Mouse (Mus musculus) embryonic facial prominence, embryonic 11.5 days (tissue): ENCODE measurements around the gene Uspl1. TPM values are rescaled to one million over a fixed set of nuclear protein-coding genes. Genes with fewer than 3 reads are reported as not detected.

Experiments used
- ATAC-seq: fragments of 200-750 bp; cut with Nextera tagmentation; replicated peaks from 2 replicates; pipeline ENCODE4 v1.8.0; 2017; ENCODE audit warnings: low read depth; ENCODE audit not compliant: insufficient number of reproducible peaks, low FRiP score, low TSS enrichment
- DNase-seq: peaks from one replicate; pipeline ENCODE4 v3.0.0-alpha.2; 2015; ENCODE audit warnings: low spot score
- H3K27ac ChIP-seq: fragments of 300-500 bp; sonication (generic); replicated peaks from 2 replicates; pipeline ENCODE4 v1.5.1; 2014; ENCODE audit warnings: mild to moderate bottlenecking, low read depth, low read length, control low read depth
- H3K27me3 ChIP-seq: fragments of 300-500 bp; sonication (generic); 2 replicates; pipeline ENCODE4 v1.6.1; 2014; ENCODE audit warnings: mild to moderate bottlenecking, low read length, moderate library complexity, mixed read lengths; ENCODE audit not compliant: control insufficient read depth, insufficient read depth
- H3K36me3 ChIP-seq: fragments of 300-500 bp; sonication (generic); replicated peaks from 2 replicates; pipeline ENCODE4 v1.6.1; 2014; ENCODE audit warnings: low read depth, mild to moderate bottlenecking, low read length, moderate library complexity, mixed read lengths; ENCODE audit not compliant: control insufficient read depth, insufficient read depth
- H3K4me1 ChIP-seq: fragments of 300-500 bp; sonication (generic); 2 replicates; pipeline ENCODE4 v1.6.1; 2014; ENCODE audit warnings: low read length, mixed read lengths; ENCODE audit not compliant: control insufficient read depth, insufficient read depth
- H3K4me2 ChIP-seq: fragments of 300-500 bp; sonication (generic); 2 replicates; pipeline ENCODE4 v1.6.1; 2014; ENCODE audit warnings: low read depth, mild to moderate bottlenecking, control low read depth, low read length, moderate library complexity
- H3K4me3 ChIP-seq: fragments of 300-500 bp; sonication (generic); 2 replicates; pipeline ENCODE4 v1.5.1; 2014; ENCODE audit warnings: low read depth, low read length, control low read depth
- H3K9ac ChIP-seq: fragments of 300-500 bp; sonication (generic); replicated peaks from 2 replicates; pipeline ENCODE4 v1.6.1; 2014; ENCODE audit warnings: mild to moderate bottlenecking, control low read depth, low read length
- H3K9me3 ChIP-seq: fragments of 300-500 bp; sonication (generic); replicated peaks from 2 replicates; pipeline ENCODE4 v1.6.1; 2016; ENCODE audit warnings: mild to moderate bottlenecking, low read length, inconsistent platforms, mixed read lengths; ENCODE audit not compliant: control insufficient read depth
- WGBS: fragments of 180-500 bp; shearing (Covaris S2); extraction: QIAGEN DNeasy Blood & Tissue Kit; methylation state at CpG from one replicate; pipeline ENCODE4 v1.1.7; 2014; 5-methylcytosine and 5-hydroxymethylcytosine counted together
- polyA plus RNA-seq: library from polyadenylated mRNA; unstranded; fragments of >200 nt; fragmentation: Nextera tagmentation; extraction: Ambion mirVana; gene quantifications from 2 replicates; pipeline ENCODE4 v1.2.1, GENCODE M21; 2014

Gene Uspl1
- polyA plus RNA-seq, 1 experiment from 2014 or later: 82.1 TPM

DNA sequence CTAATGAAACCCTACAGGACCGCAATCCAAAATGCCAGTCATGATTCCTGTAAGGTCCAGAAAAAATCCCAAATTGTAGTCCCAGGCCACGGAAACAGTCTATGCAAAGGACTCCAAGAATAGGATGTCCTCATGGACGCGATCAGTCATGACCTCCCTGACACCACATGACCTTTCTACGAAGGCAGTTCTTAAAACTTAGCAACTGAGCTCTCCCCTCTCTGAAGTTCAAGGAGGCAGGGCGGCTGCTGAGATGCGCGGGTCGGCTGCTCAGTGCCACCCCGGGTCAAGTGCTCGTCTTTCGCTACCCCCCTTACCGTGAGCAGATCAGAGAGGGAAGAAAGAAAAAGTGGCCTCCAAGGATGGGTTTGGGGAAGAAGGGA is 438 bp upstream of the Uspl1 start:
- peak overlapping the region; percentile 66 for H3K27ac ChIP-seq
- peak overlapping the region; percentile 79 for H3K4me3 ChIP-seq
- no peaks in the 10 kb centered on the region for H3K4me1 ChIP-seq
- DNase-seq (no peak), ATAC-seq (no peak)
- H3K9ac ChIP-seq: peak overlapping the region; percentile 63
- H3K36me3 ChIP-seq: no peaks in the 10 kb centered on the region
- no peaks in the 10 kb centered on the region for H3K9me3 ChIP-seq
- WGBS: under 1% methylated on average over 13 of the region's 13 CpGs
- peak overlapping the region; percentile 56 for H3K4me2 ChIP-seq
- H3K27me3 ChIP-seq: no peaks in the 10 kb centered on the region

GRCm38 (mm10) chr5:149184844-149185186 is 665 bp downstream of the Uspl1 start:
- ATAC-seq (no peak), DNase-seq (no peak)
- H3K4me1 ChIP-seq: no peaks in the 10 kb centered on the region
- H3K4me2 ChIP-seq: peak overlapping the region; percentile 52
- no peaks in the 10 kb centered on the region for H3K27me3 ChIP-seq
- no peaks in the 10 kb centered on the region for H3K9me3 ChIP-seq
- peak overlapping the region; percentile 84 for H3K9ac ChIP-seq
- peak overlapping the region; percentile 79 for H3K4me3 ChIP-seq
- peak overlapping the region; percentile 47 for H3K27ac ChIP-seq
- no peaks in the 10 kb centered on the region; the same call in 1 of the 2 replicates for H3K36me3 ChIP-seq
- WGBS: 0% methylated on average over 20 of the region's 20 CpGs

- H3K27ac ChIP-seq: no peak overlapping the region
- no peaks in the 10 kb centered on the region for H3K9me3 ChIP-seq
- 76% methylated on average over 3 of the region's 3 CpGs for WGBS
- H3K4me2 ChIP-seq: peak overlapping the region; percentile 52
- no peaks in the 10 kb centered on the region for H3K27me3 ChIP-seq
- DNase-seq: no peak
- H3K36me3 ChIP-seq: no peaks in the 10 kb centered on the region; the same call in 1 of the 2 replicates
- no peaks in the 10 kb centered on the region for H3K4me1 ChIP-seq
- H3K9ac ChIP-seq: no peak overlapping the region
- ATAC-seq: no peak
- H3K4me3 ChIP-seq: peak overlapping the region; percentile 79
These were observed 1.7 kb downstream of the Uspl1 start for GRCm38 (mm10) chr5:149185806-149186205.

DNA sequence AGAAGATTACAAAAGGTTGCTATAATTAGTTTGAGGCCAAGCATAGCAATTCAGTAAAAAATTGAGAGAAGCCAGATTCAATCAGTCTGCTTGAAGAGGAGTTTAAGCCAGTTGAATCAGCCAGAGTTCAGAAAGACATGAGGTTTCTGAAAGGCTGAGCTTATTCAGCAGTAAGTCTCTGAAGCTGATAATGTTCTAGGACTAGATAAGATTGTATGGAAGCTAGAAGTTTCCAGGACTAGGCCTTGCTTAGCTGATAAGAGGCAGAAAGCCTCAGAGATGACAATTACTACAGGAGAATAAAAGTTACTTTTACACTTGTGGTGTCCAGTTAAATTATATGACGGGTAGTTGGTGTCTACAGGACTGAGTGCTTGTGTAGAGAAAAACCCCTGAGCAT is 6.0 kb downstream of the Uspl1 start:
- Histone ChIP-seq H3K4me2 (no peak overlapping the region), H3K27me3 (no peaks in the 10 kb centered on the region), H3K36me3 (peaks cover 3% of the 10 kb centered on the region), H3K9me3 (no peaks in the 10 kb centered on the region), H3K9ac (no peak overlapping the region), H3K4me3 (no peak overlapping the region), H3K27ac (no peak overlapping the region), H3K4me1 (no peaks in the 10 kb centered on the region)
- WGBS: 83% methylated on average over 1 of the region's 1 CpGs
- ATAC-seq (no peak), DNase-seq (no peak)

- no peak for ATAC-seq
- Histone ChIP-seq H3K27ac (no peak overlapping the region), H3K4me1 (no peaks in the 10 kb centered on the region), H3K36me3 (peaks cover 3% of the 10 kb centered on the region; the same call in 1 of the 2 replicates), H3K4me3 (no peak overlapping the region), H3K27me3 (no peaks in the 10 kb centered on the region), H3K9ac (no peak overlapping the region), H3K4me2 (no peak overlapping the region), H3K9me3 (no peaks in the 10 kb centered on the region)
- no peak for DNase-seq
- 3% methylated on average over 1 of the region's 1 CpGs for WGBS
These were observed 12.5 kb downstream of the Uspl1 start for GRCm38 (mm10) chr5:149196611-149197010.

DNA sequence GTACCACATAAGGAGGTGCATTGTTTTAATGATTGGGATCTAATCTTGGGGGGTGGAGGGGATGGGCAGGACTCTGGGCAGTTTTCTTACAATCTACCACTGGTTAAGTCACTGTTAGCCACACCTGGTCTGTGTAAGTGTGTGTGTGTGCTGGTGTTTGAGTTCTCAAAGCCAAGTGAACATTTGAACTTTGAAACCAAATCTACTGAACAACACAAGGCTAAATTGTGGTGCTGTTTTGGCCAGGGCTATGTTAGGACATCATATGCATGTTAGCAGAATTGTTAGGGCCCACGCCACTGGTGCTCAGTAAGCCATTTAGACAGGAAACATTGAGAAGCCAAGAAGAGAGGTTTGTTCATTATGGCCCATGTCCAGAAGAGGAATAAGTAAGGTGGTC is 14.6 kb downstream of the Uspl1 start:
- ATAC-seq: no peak
- no peak overlapping the region for H3K4me3 ChIP-seq
- no peak for DNase-seq
- no peak overlapping the region for H3K4me2 ChIP-seq
- WGBS: 92% methylated on average over 1 of the region's 1 CpGs
- H3K27me3 ChIP-seq: no peaks in the 10 kb centered on the region
- no peaks in the 10 kb centered on the region for H3K4me1 ChIP-seq
- peaks cover 8% of the 10 kb centered on the region for H3K36me3 ChIP-seq
- no peak overlapping the region for H3K27ac ChIP-seq
- H3K9ac ChIP-seq: no peak overlapping the region
- H3K9me3 ChIP-seq: no peaks in the 10 kb centered on the region

DNA sequence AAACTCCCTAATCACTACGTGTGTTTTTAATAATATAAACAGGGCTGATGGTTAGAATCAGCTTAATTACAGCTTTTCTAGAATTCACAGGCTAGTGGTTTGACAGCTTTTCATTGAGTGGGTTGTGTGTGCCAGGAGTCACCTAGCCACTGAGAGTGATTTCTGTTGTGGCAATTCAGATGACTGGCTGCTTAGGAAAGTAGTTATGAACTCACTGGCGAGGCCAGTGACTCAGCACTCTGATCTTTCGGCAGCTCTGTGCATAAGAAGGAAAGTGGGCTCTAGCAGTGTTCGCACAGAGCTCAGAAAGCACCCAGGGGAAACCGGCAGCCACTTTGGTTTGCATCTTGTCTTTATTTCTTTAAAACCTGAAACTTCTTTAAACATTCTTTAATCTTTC is 18.8 kb downstream of the Uspl1 start:
- no peak for DNase-seq
- H3K27ac ChIP-seq: no peak overlapping the region
- H3K4me3 ChIP-seq: no peak overlapping the region
- no peak for ATAC-seq
- H3K9ac ChIP-seq: no peak overlapping the region
- H3K36me3 ChIP-seq: peaks cover 18% of the 10 kb centered on the region
- WGBS: 61% methylated on average over 5 of the region's 5 CpGs
- H3K4me2 ChIP-seq: no peak overlapping the region
- no peaks in the 10 kb centered on the region for H3K9me3 ChIP-seq
- no peaks in the 10 kb centered on the region for H3K27me3 ChIP-seq
- H3K4me1 ChIP-seq: no peaks in the 10 kb centered on the region

DNA sequence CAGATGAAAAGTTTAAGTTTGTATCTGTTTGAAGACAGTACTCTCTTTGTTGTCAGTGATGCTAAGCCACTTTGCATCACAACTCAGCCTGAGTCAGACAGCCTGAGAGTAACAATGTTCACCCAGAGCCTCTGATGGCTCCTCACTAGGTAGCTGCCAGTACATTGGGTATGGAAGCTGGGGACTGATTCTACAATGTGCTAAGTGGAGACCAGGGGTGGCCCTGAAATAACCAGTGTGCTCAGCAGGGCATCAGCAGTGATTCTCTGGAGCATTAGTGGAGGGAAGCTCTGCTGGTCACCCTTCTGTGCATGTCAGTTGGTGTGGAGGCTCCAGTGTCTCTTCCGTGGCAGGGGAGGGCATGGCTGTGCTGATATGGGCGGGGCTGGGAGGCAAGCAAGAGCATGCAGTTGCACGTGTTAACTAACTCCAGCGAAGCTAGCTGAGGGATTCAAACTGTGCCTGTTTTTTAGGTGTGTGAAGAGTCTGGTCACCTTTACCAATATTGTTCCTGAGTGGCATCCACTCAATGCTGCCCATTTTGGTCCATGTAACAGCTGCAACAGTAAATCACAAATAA is 19.7 kb downstream of the Uspl1 start:
- no peaks in the 10 kb centered on the region for H3K9me3 ChIP-seq
- DNase-seq (no peak), ATAC-seq (no peak)
- H3K4me3 ChIP-seq: no peak overlapping the region
- H3K27ac ChIP-seq: no peak overlapping the region
- H3K27me3 ChIP-seq: no peaks in the 10 kb centered on the region
- H3K36me3 ChIP-seq: peaks cover 18% of the 10 kb centered on the region
- H3K4me1 ChIP-seq: no peaks in the 10 kb centered on the region
- H3K4me2 ChIP-seq: no peak overlapping the region
- WGBS: 85% methylated on average over 4 of the region's 4 CpGs
- H3K9ac ChIP-seq: no peak overlapping the region
